Mouse (Mus musculus) embryonic facial prominence, embryonic 15.5 days (tissue): ENCODE results near the gene AW822073. TPM values are rescaled to one million over a fixed set of nuclear protein-coding genes. Genes with fewer than 3 reads are reported as not detected.

Experiments used
- ATAC-seq: fragments of 200-750 bp; cut with Nextera tagmentation; 2 replicates; pipeline ENCODE4 v1.8.0; 2017; ENCODE audit warnings: low read depth, moderate TSS enrichment; ENCODE audit not compliant: insufficient number of reproducible peaks, low FRiP score, low TSS enrichment
- H3K27ac ChIP-seq: fragments of 300-500 bp; sonication (generic); replicated peaks from 2 replicates; pipeline ENCODE4 v1.5.1; 2015; ENCODE audit warnings: mild to moderate bottlenecking, inconsistent platforms
- H3K27me3 ChIP-seq: fragments of 300-500 bp; sonication (generic); 2 replicates; pipeline ENCODE4 v1.6.1; 2015; ENCODE audit warnings: inconsistent platforms
- H3K36me3 ChIP-seq: fragments of 300-500 bp; sonication (generic); 2 replicates; pipeline ENCODE4 v1.6.1; 2015; ENCODE audit warnings: mild to moderate bottlenecking, inconsistent platforms
- H3K4me1 ChIP-seq: fragments of 300-500 bp; sonication (generic); 2 replicates; pipeline ENCODE4 v1.6.1; 2015; ENCODE audit warnings: inconsistent platforms
- H3K4me2 ChIP-seq: fragments of 300-500 bp; sonication (generic); replicated peaks from 2 replicates; pipeline ENCODE4 v1.6.1; 2015; ENCODE audit warnings: mild to moderate bottlenecking, inconsistent platforms
- H3K4me3 ChIP-seq: fragments of 300-500 bp; sonication (generic); replicated peaks from 2 replicates; pipeline ENCODE4 v1.5.1; 2015; ENCODE audit warnings: mild to moderate bottlenecking, inconsistent platforms
- H3K9ac ChIP-seq: fragments of 300-500 bp; sonication (generic); 2 replicates; pipeline ENCODE4 v1.6.1; 2015; ENCODE audit warnings: inconsistent platforms
- H3K9me3 ChIP-seq: fragments of 300-500 bp; sonication (generic); replicated peaks from 2 replicates; pipeline ENCODE4 v1.6.1; 2016; ENCODE audit warnings: inconsistent platforms
- WGBS: fragments of 180-500 bp; shearing (Covaris S2); methylation state at CpG from one replicate; pipeline ENCODE4 v1.1.7; 2015; 5-methylcytosine and 5-hydroxymethylcytosine counted together
- polyA plus RNA-seq: library from polyadenylated mRNA; unstranded; fragments of >200 nt; fragmentation: Nextera tagmentation; extraction: Ambion mirVana; gene quantifications from 2 replicates; pipeline ENCODE4 v1.2.1, GENCODE M21; 2015

Gene AW822073
- polyA plus RNA-seq, 1 experiment from 2014 or later: not detected

- H3K27me3 ChIP-seq: no peaks in the 10 kb centered on the region
- no peak overlapping the region for H3K27ac ChIP-seq
- no peak overlapping the region for H3K4me2 ChIP-seq
- H3K4me3 ChIP-seq: no peak overlapping the region
- H3K9ac ChIP-seq: no peak overlapping the region
- H3K36me3 ChIP-seq: no peaks in the 10 kb centered on the region
- no peak for ATAC-seq
- H3K9me3 ChIP-seq: no peaks in the 10 kb centered on the region
- no peaks in the 10 kb centered on the region for H3K4me1 ChIP-seq
- WGBS: 75% methylated on average over 3 of the region's 3 CpGs
Observed at GRCm38 (mm10) chr10:58217366-58217765, 7.4 kb downstream of the AW822073 start.

GRCm38 (mm10) chr10:58215353-58215752, 9.4 kb downstream of the AW822073 start:
- H3K36me3 ChIP-seq: no peaks in the 10 kb centered on the region
- no peaks in the 10 kb centered on the region for H3K27me3 ChIP-seq
- H3K4me2 ChIP-seq: no peak overlapping the region
- no peak overlapping the region for H3K9ac ChIP-seq
- H3K4me1 ChIP-seq: no peaks in the 10 kb centered on the region
- 81% methylated on average over 1 of the region's 1 CpGs for WGBS
- no peaks in the 10 kb centered on the region for H3K9me3 ChIP-seq
- no peak overlapping the region for H3K4me3 ChIP-seq
- no peak overlapping the region for H3K27ac ChIP-seq
- no peak for ATAC-seq

DNA sequence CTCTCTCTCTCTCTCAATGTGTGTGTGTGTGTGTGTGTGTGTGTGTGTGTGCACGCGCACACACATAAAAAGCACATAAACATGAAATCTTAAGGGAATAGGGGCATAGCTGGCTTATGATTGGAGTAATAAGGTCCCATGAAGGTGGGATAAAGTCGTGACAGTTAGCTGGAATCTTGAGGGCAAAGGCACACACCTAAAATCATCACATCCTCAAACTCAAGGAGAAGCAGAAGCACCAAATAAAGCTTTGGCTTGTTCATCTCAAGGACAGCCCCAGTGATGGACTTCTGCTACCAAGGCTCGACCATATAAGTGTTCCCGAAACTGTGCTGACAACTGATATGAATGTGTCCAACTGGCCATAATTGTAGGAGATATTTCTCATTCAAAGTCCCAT, 9.8 kb downstream of the AW822073 start:
- WGBS: 77% methylated on average over 5 of the region's 5 CpGs
- Histone ChIP-seq H3K9me3 (no peaks in the 10 kb centered on the region), H3K9ac (no peak overlapping the region), H3K27me3 (no peaks in the 10 kb centered on the region), H3K4me2 (no peak overlapping the region), H3K27ac (no peak overlapping the region), H3K36me3 (no peaks in the 10 kb centered on the region), H3K4me3 (no peak overlapping the region), H3K4me1 (no peaks in the 10 kb centered on the region)
- ATAC-seq: no peak

DNA sequence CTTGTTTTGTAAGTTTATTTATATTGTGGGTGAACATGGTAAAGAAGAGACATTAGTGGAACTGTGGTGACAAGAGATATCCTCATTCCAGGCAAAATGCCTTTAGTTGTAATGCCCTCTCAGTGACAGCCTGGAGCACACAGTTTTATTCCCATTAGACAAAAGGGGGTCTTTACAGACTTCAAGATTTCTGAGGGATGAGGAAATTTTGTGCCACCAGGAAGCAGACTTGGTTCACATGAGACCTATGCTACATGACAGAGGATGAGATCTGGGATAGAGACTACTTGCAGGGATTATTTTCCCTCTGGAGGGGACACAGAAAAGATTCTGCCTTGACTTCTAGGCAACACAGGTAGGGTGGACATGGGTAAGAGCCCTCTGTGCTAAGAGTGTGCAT, 10.2 kb downstream of the AW822073 start:
- no peak overlapping the region for H3K27ac ChIP-seq
- no peak for ATAC-seq
- no peaks in the 10 kb centered on the region for H3K36me3 ChIP-seq
- H3K9ac ChIP-seq: no peak overlapping the region
- no peak overlapping the region for H3K4me3 ChIP-seq
- no peaks in the 10 kb centered on the region for H3K9me3 ChIP-seq
- no peaks in the 10 kb centered on the region for H3K4me1 ChIP-seq
- H3K4me2 ChIP-seq: no peak overlapping the region
- no peaks in the 10 kb centered on the region for H3K27me3 ChIP-seq

- no peak overlapping the region for H3K27ac ChIP-seq
- H3K4me1 ChIP-seq: no peaks in the 10 kb centered on the region
- ATAC-seq: no peak
- WGBS: 76% methylated on average over 7 of the region's 7 CpGs
- no peaks in the 10 kb centered on the region for H3K27me3 ChIP-seq
- no peaks in the 10 kb centered on the region for H3K9me3 ChIP-seq
- H3K36me3 ChIP-seq: no peaks in the 10 kb centered on the region
- H3K4me3 ChIP-seq: no peak overlapping the region
- no peak overlapping the region for H3K9ac ChIP-seq
- no peak overlapping the region for H3K4me2 ChIP-seq
Observed at GRCm38 (mm10) chr10:58212230-58212629, 12.5 kb downstream of the AW822073 start.

- H3K4me2 ChIP-seq: no peak overlapping the region
- no peak for ATAC-seq
- H3K27me3 ChIP-seq: no peaks in the 10 kb centered on the region
- no peaks in the 10 kb centered on the region for H3K9me3 ChIP-seq
- no peaks in the 10 kb centered on the region for H3K4me1 ChIP-seq
- no peak overlapping the region for H3K27ac ChIP-seq
- H3K9ac ChIP-seq: no peak overlapping the region
- H3K4me3 ChIP-seq: no peak overlapping the region
- H3K36me3 ChIP-seq: no peaks in the 10 kb centered on the region
- WGBS: 86% methylated on average over 2 of the region's 2 CpGs
Observed at GRCm38 (mm10) chr10:58211213-58211612, 13.5 kb downstream of the AW822073 start.

DNA sequence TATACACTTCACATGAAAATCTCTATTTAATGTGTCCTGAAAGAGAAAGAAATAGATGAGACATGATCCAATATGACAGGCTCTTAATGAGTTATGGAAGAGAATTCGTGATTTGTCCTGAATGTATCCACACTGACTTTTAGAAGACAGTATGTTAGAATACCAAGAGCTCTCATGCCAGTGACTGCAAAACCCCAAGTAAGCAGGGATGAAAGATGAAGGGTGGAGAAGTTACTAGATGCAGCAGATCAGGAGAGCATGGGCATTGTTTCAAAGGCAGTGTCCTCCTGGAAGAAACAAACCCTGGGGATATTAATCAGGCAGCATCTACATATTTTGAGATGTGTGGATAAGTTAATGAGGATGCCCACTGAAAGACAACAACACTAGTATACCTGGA, 14.2 kb downstream of the AW822073 start:
- no peak for ATAC-seq
- Histone ChIP-seq H3K4me3 (no peak overlapping the region), H3K9me3 (no peaks in the 10 kb centered on the region), H3K9ac (no peak overlapping the region), H3K27ac (no peak overlapping the region), H3K4me1 (no peaks in the 10 kb centered on the region), H3K27me3 (no peaks in the 10 kb centered on the region), H3K4me2 (no peak overlapping the region), H3K36me3 (no peaks in the 10 kb centered on the region)
- WGBS: 46% methylated on average over 1 of the region's 1 CpGs

DNA sequence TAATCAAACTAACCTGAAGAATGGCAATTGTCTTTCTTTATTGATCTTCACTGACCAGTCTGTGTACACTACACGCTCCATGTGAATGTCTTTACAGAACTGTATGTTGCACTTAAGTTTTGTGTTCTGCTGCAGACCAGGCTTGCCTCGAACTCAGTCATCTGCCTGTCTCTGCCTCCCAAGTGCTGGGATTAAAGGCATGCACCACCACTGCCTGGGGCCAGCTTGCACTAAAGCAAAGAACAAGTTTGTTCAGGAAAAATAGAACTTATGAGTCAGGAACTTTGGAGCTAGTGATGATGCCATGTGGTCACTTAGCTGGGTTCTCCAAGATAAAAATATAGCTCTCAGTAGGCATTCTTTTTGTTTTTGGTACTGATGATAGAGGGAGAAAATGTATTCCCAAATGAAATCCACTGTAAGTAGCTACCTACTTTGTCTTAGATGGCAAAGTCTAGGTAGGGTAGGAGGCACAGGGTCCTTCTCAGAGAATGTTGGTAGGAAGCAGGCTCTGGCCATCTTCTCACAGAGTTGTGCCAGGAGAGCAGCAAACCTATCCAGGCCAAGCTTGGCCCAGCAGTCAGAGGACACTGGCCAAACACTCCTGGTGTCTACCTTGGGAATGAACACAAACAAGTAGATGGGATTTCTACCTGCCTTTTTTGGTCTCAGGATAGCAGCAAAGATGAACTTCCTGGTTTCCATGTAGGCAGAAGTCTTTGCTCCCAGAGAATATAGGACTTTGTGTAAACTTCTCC, 14.8 kb downstream of the AW822073 start:
- ATAC-seq: no peak
- H3K4me1 ChIP-seq: no peaks in the 10 kb centered on the region
- WGBS: 62% methylated on average over 2 of the region's 2 CpGs

DNA sequence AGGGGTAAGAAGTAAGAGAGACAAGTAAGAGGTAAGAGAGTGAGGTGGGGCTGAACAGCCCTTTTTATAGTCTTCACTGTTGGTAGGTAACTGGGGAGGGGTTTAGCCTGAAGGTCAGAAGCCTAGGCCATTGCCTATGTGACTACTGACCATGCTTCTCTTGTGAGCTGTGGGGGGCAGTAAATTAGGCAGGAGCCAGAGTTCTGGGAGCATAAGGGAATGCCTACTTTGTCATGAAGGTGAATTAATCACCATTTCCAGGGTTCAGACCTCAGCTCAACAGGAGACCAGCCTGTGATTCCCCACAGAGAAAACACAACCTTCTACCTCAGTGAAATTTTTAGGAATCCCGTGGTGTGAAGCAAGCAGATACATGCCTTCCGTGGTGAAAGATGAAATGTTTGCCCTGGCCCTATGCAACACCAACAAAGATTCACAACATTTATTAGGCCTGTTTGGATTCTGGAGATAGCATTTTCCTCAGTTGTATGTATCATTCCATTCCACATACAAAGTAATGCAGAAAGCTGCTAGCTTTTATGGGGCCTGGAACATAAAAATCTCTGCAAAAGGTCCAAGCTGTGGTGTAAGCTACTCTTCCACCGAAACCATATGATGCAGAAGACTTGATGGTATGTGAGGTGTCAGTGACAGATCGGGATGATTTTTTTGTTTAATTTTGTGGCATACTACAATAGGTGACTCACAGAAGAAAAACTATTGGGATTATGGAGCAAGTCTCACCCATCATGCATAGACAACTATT, 17.9 kb downstream of the AW822073 start:
- H3K9me3 ChIP-seq: no peaks in the 10 kb centered on the region
- no peak overlapping the region for H3K4me3 ChIP-seq
- H3K27me3 ChIP-seq: no peaks in the 10 kb centered on the region
- no peak for ATAC-seq
- H3K4me1 ChIP-seq: no peaks in the 10 kb centered on the region
- no peak overlapping the region for H3K9ac ChIP-seq
- H3K27ac ChIP-seq: no peak overlapping the region
- 76% methylated on average over 4 of the region's 4 CpGs for WGBS
- H3K36me3 ChIP-seq: no peaks in the 10 kb centered on the region
- H3K4me2 ChIP-seq: no peak overlapping the region

More for the DNA sequence above, 14.8 kb downstream of the AW822073 start:
- H3K4me3 ChIP-seq: no peak overlapping the region
- no peak overlapping the region for H3K9ac ChIP-seq
- no peak overlapping the region for H3K27ac ChIP-seq
- H3K4me2 ChIP-seq: no peak overlapping the region
- H3K27me3 ChIP-seq: no peaks in the 10 kb centered on the region
- H3K36me3 ChIP-seq: no peaks in the 10 kb centered on the region
- no peaks in the 10 kb centered on the region for H3K9me3 ChIP-seq

- Histone ChIP-seq H3K9ac (no peak overlapping the region), H3K27me3 (no peaks in the 10 kb centered on the region), H3K4me3 (no peak overlapping the region), H3K4me1 (no peaks in the 10 kb centered on the region), H3K27ac (no peak overlapping the region), H3K36me3 (no peaks in the 10 kb centered on the region), H3K4me2 (no peak overlapping the region), H3K9me3 (no peaks in the 10 kb centered on the region)
- WGBS: 40% methylated on average over 1 of the region's 1 CpGs
- no peak for ATAC-seq
Observed at GRCm38 (mm10) chr10:58205986-58206385, 18.7 kb downstream of the AW822073 start.
